Comparison of ENCODE assay signal across 9 mouse cellular contexts in genomic region chr11:58224313-58224712, GRCm38 (mm10). TPM values are rescaled to one million over a fixed set of nuclear protein-coding genes. Genes with fewer than 3 reads are reported as not detected.
A peak's percentile ranks its signal among the peaks of the same experiment; 100 is the strongest.
DNase-seq lines count a peak whose midpoint lies in the region; ATAC-seq and TF ChIP-seq lines count a peak whose summit lies in the region.
"Had no signal": no experiment of that assay in that cellular context is flagged by ENCODE, and none has a peak within 500 bp of the region (broad histone marks: within the 10 kb centered on the region; RNA-seq: fewer than 3 reads in every experiment).

No protein-coding gene starts in this region.

- H3K4me2 ChIP-seq in kidney, postnatal 0 days (ENCODE audit: low read length), result no peak overlapping the region
- H3K4me2 ChIP-seq: hindbrain, embryonic 15.5 days; neural tube, embryonic 12.5 days had no signal

- peak; percentile 66 for DNase-seq in kidney, postnatal 0 days (ENCODE audit: low spot score)
- no peak for DNase-seq in neural tube, embryonic 10.5 days (ENCODE audit: extremely low spot score, low spot score)
- no peak for DNase-seq in adrenal gland, postnatal 25 days

- no peaks in the 10 kb centered on the region for H3K27me3 ChIP-seq in kidney, postnatal 0 days (ENCODE audit: insufficient read depth, low read length)
- H3K27me3 ChIP-seq: hindbrain, embryonic 15.5 days; neural tube, embryonic 12.5 days had no signal

- 33% methylated on average over 7 of the region's 7 CpGs for WGBS in kidney, postnatal 0 days

- H3K4me1 ChIP-seq in kidney, postnatal 0 days (replicated peaks; ENCODE audit: insufficient read depth, low read length), result 0 out of 2 replicates have a peak, but pooled peaks cover 10% of the 10 kb centered on the region
- H3K4me1 ChIP-seq: hindbrain, embryonic 15.5 days; neural tube, embryonic 12.5 days had no signal

- no peak overlapping the region for H3K9ac ChIP-seq in kidney, postnatal 0 days (ENCODE audit: low read depth, low read length)
- H3K9ac ChIP-seq: hindbrain, embryonic 15.5 days; neural tube, embryonic 12.5 days had no signal

- ATAC-seq in CD4-positive, CD25-positive, alpha-beta regulatory T cell, adult 4 months, result peak; percentile 75
- ATAC-seq in activated CD4-positive, CD25-positive, alpha-beta regulatory T cell, adult 4 months, result peak; percentile 60
- ATAC-seq in kidney, postnatal 0 days (replicated peaks; ENCODE audit: low FRiP score, low read depth), result no peak
- ATAC-seq in monocyte, adult 5-6 weeks (replicated peaks; ENCODE audit: insufficient number of reproducible peaks, low FRiP score, low TSS enrichment, poor library complexity, severe bottlenecking), result peak; percentile 63
- ATAC-seq in megakaryocyte-erythroid progenitor cell, adult 5-6 weeks (replicated peaks; ENCODE audit: low FRiP score, low TSS enrichment, poor library complexity, severe bottlenecking), result no peak

- H3K27ac ChIP-seq in kidney, postnatal 0 days, result 0 out of 2 replicates have a peak overlapping the region, but pooled peaks have one; percentile 70
- H3K27ac ChIP-seq: hindbrain, embryonic 15.5 days; neural tube, embryonic 12.5 days had no signal

- no peaks in the 10 kb centered on the region for H3K9me3 ChIP-seq in kidney, postnatal 0 days (replicated peaks; ENCODE audit: low read length)
- H3K9me3 ChIP-seq: hindbrain, embryonic 15.5 days; neural tube, embryonic 12.5 days had no signal

- H3K36me3 ChIP-seq in kidney, postnatal 0 days (ENCODE audit: insufficient read depth, low read length), result no peaks in the 10 kb centered on the region
- H3K36me3 ChIP-seq: hindbrain, embryonic 15.5 days; neural tube, embryonic 12.5 days had no signal

- no peak for TF ChIP-seq CTCF in kidney, postnatal 0 days (IDR thresholded peaks at IDR 0.05; ENCODE audit: low read depth)

- H3K4me3 ChIP-seq in kidney, postnatal 0 days (replicated peaks; ENCODE audit: low read depth, low read length), result no peak overlapping the region
- H3K4me3 ChIP-seq: hindbrain, embryonic 15.5 days; neural tube, embryonic 12.5 days had no signal

RNA-seq across cellular contexts. Expression of gene Irgm2, which starts 24.9 kb away (rescaled TPM):
- 10 to 100 TPM; 51.0 to 68.1 TPM for polyA plus RNA-seq in CD4-positive, CD25-positive, alpha-beta regulatory T cell, adult 4 months (2017; shearing (Covaris generic))
- polyA plus RNA-seq in activated CD4-positive, CD25-positive, alpha-beta regulatory T cell, adult 4 months (2017; shearing (Covaris generic)), result 10 to 100 TPM; 52.8 to 55.5 TPM
- polyA plus RNA-seq in kidney, postnatal 0 days (2015; fragmentation: Nextera tagmentation; extraction: Ambion mirVana), result 4.5 and 4.9 TPM in 2 replicates
- 8.8 to 21.7 TPM (median 12.9 TPM) in 3 replicates for total RNA-seq in monocyte, adult 5-6 weeks (2017)
- 1.2 and 6.1 TPM in 2 replicates for total RNA-seq in megakaryocyte-erythroid progenitor cell, adult 5-6 weeks (2014; fragmentation: Nextera tagmentation)
- 2.9 and 3.7 TPM in 2 replicates for total RNA-seq in megakaryocyte-erythroid progenitor cell, adult 5-6 weeks (2017)
- 10.6 and 14.0 TPM in 2 replicates for total RNA-seq in adrenal gland, postnatal 25 days (2021)

RNA-seq across cellular contexts. Expression of gene Igtp, which starts 25.0 kb away (rescaled TPM):
- polyA plus RNA-seq in CD4-positive, CD25-positive, alpha-beta regulatory T cell, adult 4 months (2017; shearing (Covaris generic)), result 100 to 1,000 TPM; 433 to 495 TPM
- polyA plus RNA-seq in activated CD4-positive, CD25-positive, alpha-beta regulatory T cell, adult 4 months (2017; shearing (Covaris generic)), result 100 to 1,000 TPM; 396 to 413 TPM
- polyA plus RNA-seq in kidney, postnatal 0 days (2015; fragmentation: Nextera tagmentation; extraction: Ambion mirVana), result 7.7 and 8.0 TPM in 2 replicates
- 18.7 to 31.1 TPM (median 19.5 TPM) in 3 replicates for total RNA-seq in monocyte, adult 5-6 weeks (2017)
- 12.8 and 15.3 TPM in 2 replicates for total RNA-seq in megakaryocyte-erythroid progenitor cell, adult 5-6 weeks (2014; fragmentation: Nextera tagmentation)
- 11.5 and 12.3 TPM in 2 replicates for total RNA-seq in megakaryocyte-erythroid progenitor cell, adult 5-6 weeks (2017)
- total RNA-seq in adrenal gland, postnatal 25 days (2021), result 8.8 and 11.8 TPM in 2 replicates

RNA-seq across cellular contexts. Expression of gene 4930438A08Rik, which starts 50.3 kb away (rescaled TPM):
- not detected for polyA plus RNA-seq in CD4-positive, CD25-positive, alpha-beta regulatory T cell, adult 4 months (2017; shearing (Covaris generic))
- polyA plus RNA-seq in activated CD4-positive, CD25-positive, alpha-beta regulatory T cell, adult 4 months (2017; shearing (Covaris generic)), result not detected
- 0.07 TPM in 1 of 2 replicates, not detected in the other for polyA plus RNA-seq in kidney, postnatal 0 days (2015; fragmentation: Nextera tagmentation; extraction: Ambion mirVana)
- total RNA-seq in monocyte, adult 5-6 weeks (2017), result not detected in 3 replicates
- 2.3 TPM in 1 of 2 replicates, not detected in the other for total RNA-seq in megakaryocyte-erythroid progenitor cell, adult 5-6 weeks (2014; fragmentation: Nextera tagmentation)
- 0.19 TPM in 1 of 2 replicates, not detected in the other for total RNA-seq in megakaryocyte-erythroid progenitor cell, adult 5-6 weeks (2017)
- total RNA-seq in adrenal gland, postnatal 25 days (2021), result not detected in 2 replicates
- polyA plus RNA-seq: hindbrain, embryonic 15.5 days had no signal

RNA-seq across cellular contexts. Expression of gene Mrpl22, which starts 52.9 kb away (rescaled TPM):
- 10 to 100 TPM; 66.8 to 74.2 TPM for polyA plus RNA-seq in CD4-positive, CD25-positive, alpha-beta regulatory T cell, adult 4 months (2017; shearing (Covaris generic))
- polyA plus RNA-seq in activated CD4-positive, CD25-positive, alpha-beta regulatory T cell, adult 4 months (2017; shearing (Covaris generic)), result 10 to 100 TPM; 63.7 to 66.7 TPM
- 139 and 146 TPM in 2 replicates for polyA plus RNA-seq in kidney, postnatal 0 days (2015; fragmentation: Nextera tagmentation; extraction: Ambion mirVana)
- total RNA-seq in monocyte, adult 5-6 weeks (2017), result 19.8 to 46.1 TPM (median 30.4 TPM) in 3 replicates
- 75.6 and 84.9 TPM in 2 replicates for total RNA-seq in megakaryocyte-erythroid progenitor cell, adult 5-6 weeks (2014; fragmentation: Nextera tagmentation)
- total RNA-seq in megakaryocyte-erythroid progenitor cell, adult 5-6 weeks (2017), result 49.6 and 76.6 TPM in 2 replicates
- total RNA-seq in adrenal gland, postnatal 25 days (2021), result 70.7 and 72.0 TPM in 2 replicates

RNA-seq across cellular contexts. Expression of gene Gemin5, which starts 56.0 kb away (rescaled TPM):
- 1 to 10 TPM; 6.5 to 7.8 TPM for polyA plus RNA-seq in CD4-positive, CD25-positive, alpha-beta regulatory T cell, adult 4 months (2017; shearing (Covaris generic))
- 1 to 10 TPM; 4.9 to 6.3 TPM for polyA plus RNA-seq in activated CD4-positive, CD25-positive, alpha-beta regulatory T cell, adult 4 months (2017; shearing (Covaris generic))
- 10.8 and 11.6 TPM in 2 replicates for polyA plus RNA-seq in kidney, postnatal 0 days (2015; fragmentation: Nextera tagmentation; extraction: Ambion mirVana)
- total RNA-seq in monocyte, adult 5-6 weeks (2017), result 7.1 to 12.0 TPM (median 7.2 TPM) in 3 replicates
- total RNA-seq in megakaryocyte-erythroid progenitor cell, adult 5-6 weeks (2014; fragmentation: Nextera tagmentation), result 43.2 and 51.7 TPM in 2 replicates
- total RNA-seq in megakaryocyte-erythroid progenitor cell, adult 5-6 weeks (2017), result 43.4 and 57.0 TPM in 2 replicates
- 23.3 and 26.5 TPM in 2 replicates for total RNA-seq in adrenal gland, postnatal 25 days (2021)

Comparison
In these comparisons a context has a peak if more than half of its experiments do, and no peak if none do; other contexts are left out.
1. ATAC-seq: peak in CD4-positive, CD25-positive, alpha-beta regulatory T cell, adult 4 months (single experiment), activated CD4-positive, CD25-positive, alpha-beta regulatory T cell, adult 4 months (single experiment) and monocyte, adult 5-6 weeks (single experiment); none in kidney, postnatal 0 days (single experiment) and megakaryocyte-erythroid progenitor cell, adult 5-6 weeks (single experiment).